Mouse (Mus musculus) heart, adult 2 months (tissue): Measurements from ENCODE around the gene Pcsk1n. TPM values are rescaled to one million over a fixed set of nuclear protein-coding genes. Genes with fewer than 3 reads are reported as not detected.

Experiments
- DNase-seq, 2 experiments: peaks; one replicate each; pipeline ENCODE4 v3.0.0; 2021
- H3K27ac ChIP-seq: fragments of 200-600 bp; 2 replicates; pipeline ENCODE4 v1.8.1; 2022
- H3K27me3 ChIP-seq: fragments of 200-500 bp; 2 replicates; pipeline ENCODE4 v1.6.1; 2012; ENCODE audit warnings: mild to moderate bottlenecking, low read length, inconsistent platforms, mixed read lengths; ENCODE audit not compliant: control insufficient read depth, insufficient read depth
- H3K36me3 ChIP-seq: fragments of 200-500 bp; 2 replicates; pipeline ENCODE4 v1.6.1; 2012; ENCODE audit warnings: low read length, inconsistent platforms; ENCODE audit not compliant: control insufficient read depth, insufficient read depth
- H3K4me1 ChIP-seq: fragments of 200-500 bp; 2 replicates; pipeline ENCODE4 v1.6.1; 2011; ENCODE audit warnings: low read length; ENCODE audit not compliant: control insufficient read depth, insufficient read depth
- H3K4me3 ChIP-seq: fragments of 200-600 bp; 2 replicates; pipeline ENCODE4 v1.8.1; 2022
- H3K79me2 ChIP-seq: fragments of 200-500 bp; replicated peaks from 2 replicates; pipeline ENCODE4 v1.6.1; 2012; ENCODE audit warnings: mild to moderate bottlenecking, inconsistent platforms, low read length, moderate library complexity, mixed read lengths; ENCODE audit not compliant: control insufficient read depth, insufficient read depth
- H3K9ac ChIP-seq: fragments of 200-500 bp; 2 replicates; pipeline ENCODE4 v1.6.1; 2012; ENCODE audit warnings: low read depth, mild to moderate bottlenecking, control low read depth, inconsistent platforms, low read length, mixed read lengths
- CTCF ChIP-seq: fragments of 200-600 bp; IDR thresholded peaks from 2 replicates; pipeline ENCODE4 v1.8.1; 2022; ENCODE audit warnings: antibody characterized with exemption, mild to moderate bottlenecking, moderate library complexity
- EP300 ChIP-seq: fragments of 200-500 bp; IDR thresholded peaks from 2 replicates; pipeline ENCODE4 v1.6.1; 2011; ENCODE audit warnings: low read depth, low read length, control low read depth; ENCODE audit not compliant: insufficient read depth
- POLR2A ChIP-seq: fragments of 200-500 bp; IDR thresholded peaks from 2 replicates; pipeline ENCODE4 v1.6.1; 2011; ENCODE audit warnings: mild to moderate bottlenecking, low read depth, low read length, control low read depth; ENCODE audit not compliant: insufficient read depth
- WGBS: fragments of 180-500 bp; shearing (Covaris S2); methylation state at CpG from one replicate; pipeline ENCODE4 v1.1.7; 2018; 5-methylcytosine and 5-hydroxymethylcytosine counted together
- intact Hi-C: fragments of 180-260 bp; cut with DNase I; formaldehyde crosslinking; loops from one replicate; pipeline ENCODE4 v1.15.1; 2025
- polyA plus RNA-seq: library from polyadenylated mRNA; depleted of rRNA; stranded (reverse); fragments of >200 nt; gene quantifications from 2 replicates; pipeline ENCODE4 v1.2.3, GENCODE M21; 2012; rRNA removed
- total RNA-seq, 2 experiments: library from RNA; stranded (reverse); gene quantifications; 2 replicates each; pipeline ENCODE4 v1.2.3; 2021

Pcsk1n gene
- total and polyA plus RNA-seq, 3 experiments = 0.16 to 0.25 TPM; not detected in 1

GRCm38 (mm10) chrX:7968899-7969298 lies 49.3 kb downstream of the Pcsk1n start:
- Histone ChIP-seq H3K4me3 (no peak overlapping the region), H3K79me2 (no peaks in the 10 kb centered on the region), H3K4me1 (no peaks in the 10 kb centered on the region), H3K9ac (no peak overlapping the region), H3K27me3 (no peaks in the 10 kb centered on the region), H3K27ac (no peak overlapping the region), H3K36me3 (no peaks in the 10 kb centered on the region)
- 84% methylated on average over 3 of the region's 3 CpGs for WGBS
- intact Hi-C loops = no loop called here
- TF ChIP-seq CTCF (no peak), POLR2A (no peak), EP300 (no peak)
- no peak for DNase-seq

- Histone ChIP-seq H3K27me3 (no peaks in the 10 kb centered on the region), H3K36me3 (no peaks in the 10 kb centered on the region), H3K4me1 (no peaks in the 10 kb centered on the region), H3K79me2 (no peaks in the 10 kb centered on the region), H3K4me3 (no peak overlapping the region), H3K9ac (no peak overlapping the region), H3K27ac (no peak overlapping the region)
- TF ChIP-seq CTCF (no peak), EP300 (no peak), POLR2A (no peak)
- DNase-seq = no peak
- intact Hi-C loops = no loop called here
- 46% methylated on average over 4 of the region's 4 CpGs for WGBS
Measured at GRCm38 (mm10) chrX:7971292-7971691, 51.7 kb downstream of the Pcsk1n start.

Other genes starting within 250 kb of the Pcsk1n start
- gene Plp2, start 248.4 kb upstream of the Pcsk1n start, total RNA-seq = 10 to 100 TPM; 40.3 to 56.3 TPM
- gene Plp2, start 248.4 kb upstream of the Pcsk1n start, polyA plus RNA-seq = 118 and 159 TPM in 2 replicates
- gene Magix, start 238.6 kb upstream of the Pcsk1n start, total RNA-seq = 10 to 100 TPM; 23.1 to 32.5 TPM
- gene Magix, start 238.6 kb upstream of the Pcsk1n start, polyA plus RNA-seq = 37.5 and 44.5 TPM in 2 replicates
- 10 to 100 TPM; 18.0 to 19.3 TPM for gene Gpkow, start 222.7 kb upstream of the Pcsk1n start, total RNA-seq
- gene Gpkow, start 222.7 kb upstream of the Pcsk1n start, polyA plus RNA-seq = 7.1 and 11.4 TPM in 2 replicates
- gene Wdr45, start 205.5 kb upstream of the Pcsk1n start, total RNA-seq = 10 to 100 TPM; 41.3 to 42.5 TPM
- gene Wdr45, start 205.5 kb upstream of the Pcsk1n start, polyA plus RNA-seq = 48.3 and 57.9 TPM in 2 replicates
- under 1 TPM in 1 of 2 experiments, not detected in 1; 0.94 TPM for gene Gm45208, start 197.6 kb upstream of the Pcsk1n start, total RNA-seq
- gene Gm45208, start 197.6 kb upstream of the Pcsk1n start, polyA plus RNA-seq = 0.21 TPM in 1 of 2 replicates, not detected in the other
- 1 to 10 TPM; 6.1 to 6.7 TPM for gene Praf2, start 191.4 kb upstream of the Pcsk1n start, total RNA-seq
- 15.8 and 19.5 TPM in 2 replicates for gene Praf2, start 191.4 kb upstream of the Pcsk1n start, polyA plus RNA-seq
- gene Ccdc120, start 168.9 kb upstream of the Pcsk1n start, total RNA-seq = 1 to 10 TPM in 1 of 2 experiments, under 1 TPM in 1; 0.32 to 1.1 TPM
- gene Ccdc120, start 168.9 kb upstream of the Pcsk1n start, polyA plus RNA-seq = 1.1 and 2.8 TPM in 2 replicates
- 10 to 100 TPM; 13.0 to 15.4 TPM for gene Tfe3, start 157.3 kb upstream of the Pcsk1n start, total RNA-seq
- gene Tfe3, start 157.3 kb upstream of the Pcsk1n start, polyA plus RNA-seq = 11.1 and 13.5 TPM in 2 replicates
- 10 to 100 TPM; 20.8 to 24.6 TPM for gene Gripap1, start 130.1 kb upstream of the Pcsk1n start, total RNA-seq
- 25.3 and 38.9 TPM in 2 replicates for gene Gripap1, start 130.1 kb upstream of the Pcsk1n start, polyA plus RNA-seq
- under 1 TPM; 0.21 to 0.27 TPM for gene Kcnd1, start 97.5 kb upstream of the Pcsk1n start, total RNA-seq
- gene Kcnd1, start 97.5 kb upstream of the Pcsk1n start, polyA plus RNA-seq = 0.59 and 1.2 TPM in 2 replicates
- 10 to 100 TPM; 20.3 to 24.5 TPM for gene Otud5, start 78.5 kb upstream of the Pcsk1n start, total RNA-seq
- 16.6 and 19.1 TPM in 2 replicates for gene Otud5, start 78.5 kb upstream of the Pcsk1n start, polyA plus RNA-seq
- 1 to 10 TPM; 2.6 to 4.0 TPM for gene Pim2, start 41.6 kb upstream of the Pcsk1n start, total RNA-seq
- 4.7 and 5.7 TPM in 2 replicates for gene Pim2, start 41.6 kb upstream of the Pcsk1n start, polyA plus RNA-seq
- gene Slc35a2, start 35.8 kb upstream of the Pcsk1n start, total RNA-seq = 10 to 100 TPM; 14.8 to 15.0 TPM
- gene Slc35a2, start 35.8 kb upstream of the Pcsk1n start, polyA plus RNA-seq = 25.2 and 31.9 TPM in 2 replicates
- gene Pqbp1, start 20.6 kb upstream of the Pcsk1n start, total RNA-seq = 10 to 100 TPM; 20.4 to 25.1 TPM
- gene Pqbp1, start 20.6 kb upstream of the Pcsk1n start, polyA plus RNA-seq = 30.7 and 42.6 TPM in 2 replicates
- gene Timm17b, start 20.5 kb upstream of the Pcsk1n start, total RNA-seq = 10 to 100 TPM; 43.4 to 45.0 TPM
- 40.2 and 45.1 TPM in 2 replicates for gene Timm17b, start 20.5 kb upstream of the Pcsk1n start, polyA plus RNA-seq
- not detected for gene Gm10491, start 12.0 kb upstream of the Pcsk1n start, total RNA-seq
- gene Gm10491, start 12.0 kb upstream of the Pcsk1n start, polyA plus RNA-seq = not detected in 2 replicates
- gene Gm10490, start 10.3 kb upstream of the Pcsk1n start, total RNA-seq = not detected
- gene Gm10490, start 10.3 kb upstream of the Pcsk1n start, polyA plus RNA-seq = not detected in 2 replicates
- gene Eras, start 8.8 kb downstream of the Pcsk1n start, total RNA-seq = not detected
- gene Eras, start 8.8 kb downstream of the Pcsk1n start, polyA plus RNA-seq = not detected in 2 replicates
- 1 to 10 TPM; 7.9 to 9.6 TPM for gene Hdac6, start 28.1 kb downstream of the Pcsk1n start, total RNA-seq
- 14.8 and 19.8 TPM in 2 replicates for gene Hdac6, start 28.1 kb downstream of the Pcsk1n start, polyA plus RNA-seq
- under 1 TPM; 0.23 to 0.27 TPM for gene Gata1, start 58.2 kb downstream of the Pcsk1n start, total RNA-seq
- gene Gata1, start 58.2 kb downstream of the Pcsk1n start, polyA plus RNA-seq = 0.26 and 0.43 TPM in 2 replicates
- gene Glod5, start 98.7 kb downstream of the Pcsk1n start, total RNA-seq = not detected
- not detected in 2 replicates for gene Glod5, start 98.7 kb downstream of the Pcsk1n start, polyA plus RNA-seq
- 1 to 10 TPM; 3.6 to 3.9 TPM for gene Suv39h1, start 154.9 kb downstream of the Pcsk1n start, total RNA-seq
- gene Suv39h1, start 154.9 kb downstream of the Pcsk1n start, polyA plus RNA-seq = 4.6 and 6.1 TPM in 2 replicates
- gene Was, start 170.7 kb downstream of the Pcsk1n start, total RNA-seq = 1 to 10 TPM; 1.7 to 2.6 TPM
- 1.9 and 2.2 TPM in 2 replicates for gene Was, start 170.7 kb downstream of the Pcsk1n start, polyA plus RNA-seq
- 10 to 100 TPM; 35.1 to 39.6 TPM for gene Wdr13, start 213.1 kb downstream of the Pcsk1n start, total RNA-seq
- gene Wdr13, start 213.1 kb downstream of the Pcsk1n start, polyA plus RNA-seq = 56.0 and 60.2 TPM in 2 replicates
- 10 to 100 TPM; 38.1 to 78.9 TPM for gene Rbm3, start 226.1 kb downstream of the Pcsk1n start, total RNA-seq
- 44.1 and 55.3 TPM in 2 replicates for gene Rbm3, start 226.1 kb downstream of the Pcsk1n start, polyA plus RNA-seq